Mouse (Mus musculus) forebrain, embryonic 13.5 days (tissue): Measurements from ENCODE around the gene Arhgap22. TPM values are rescaled to one million over a fixed set of nuclear protein-coding genes. Genes with fewer than 3 reads are reported as not detected.

Source experiments
- ATAC-seq: fragments of 200-750 bp; cut with Nextera tagmentation; 2 replicates; pipeline ENCODE4 v1.8.0; 2017
- H3K27ac ChIP-seq: fragments of 300-500 bp; sonication (generic); 2 replicates; pipeline ENCODE4 v1.5.1; 2015; ENCODE audit warnings: inconsistent platforms, mild to moderate bottlenecking, moderate library complexity
- H3K27me3 ChIP-seq: fragments of 300-500 bp; sonication (generic); 2 replicates; pipeline ENCODE4 v1.6.1; 2015; ENCODE audit warnings: mild to moderate bottlenecking, inconsistent platforms
- H3K36me3 ChIP-seq: fragments of 300-500 bp; sonication (generic); 2 replicates; pipeline ENCODE4 v1.6.1; 2015; ENCODE audit warnings: mild to moderate bottlenecking, inconsistent platforms; ENCODE audit not compliant: poor library complexity, severe bottlenecking
- H3K4me1 ChIP-seq: fragments of 300-500 bp; sonication (generic); 2 replicates; pipeline ENCODE4 v1.6.1; 2015; ENCODE audit warnings: inconsistent platforms
- H3K4me2 ChIP-seq: fragments of 300-500 bp; sonication (generic); 2 replicates; pipeline ENCODE4 v1.6.1; 2015; ENCODE audit warnings: inconsistent platforms, mild to moderate bottlenecking, moderate library complexity
- H3K4me3 ChIP-seq: fragments of 300-500 bp; sonication (generic); 2 replicates; pipeline ENCODE4 v1.5.1; 2015; ENCODE audit warnings: mild to moderate bottlenecking, inconsistent platforms
- H3K9ac ChIP-seq: fragments of 300-500 bp; sonication (generic); 2 replicates; pipeline ENCODE4 v1.6.1; 2015; ENCODE audit warnings: mild to moderate bottlenecking, inconsistent platforms
- H3K9me3 ChIP-seq: fragments of 300-500 bp; sonication (generic); replicated peaks from 2 replicates; pipeline ENCODE4 v1.6.1; 2016; ENCODE audit warnings: inconsistent platforms
- WGBS: fragments of 180-500 bp; shearing (Covaris S2); methylation state at CpG from one replicate; pipeline ENCODE4 v1.1.7; 2015; 5-methylcytosine and 5-hydroxymethylcytosine counted together
- polyA plus RNA-seq: library from polyadenylated mRNA; unstranded; fragments of >200 nt; fragmentation: Nextera tagmentation; extraction: Ambion mirVana; gene quantifications from 2 replicates; pipeline ENCODE4 v1.2.1, GENCODE M21; 2015

The Arhgap22 gene
- polyA plus RNA-seq, 1 experiment from 2014 or later: 1.1 TPM

- ATAC-seq: no peak
These were observed 34.9 kb downstream of the Arhgap22 start for GRCm38 (mm10) chr14:33248741-33249140.

GRCm38 (mm10) chr14:33250215-33250939 lies 36.6 kb downstream of the Arhgap22 start:
- Histone ChIP-seq H3K4me2 (peak overlapping the region; percentile 69), H3K36me3 (no peaks in the 10 kb centered on the region), H3K27me3 (peaks cover 13% of the 10 kb centered on the region), H3K9ac (peak overlapping the region; percentile 9), H3K4me3 (peak overlapping the region; percentile 32), H3K9me3 (no peaks in the 10 kb centered on the region), H3K27ac (no peak overlapping the region), H3K4me1 (peaks cover 14% of the 10 kb centered on the region; the same call in 1 of the 2 replicates)
- ATAC-seq: peak; percentile 53; the same call in 1 of the 2 replicates
- under 1% methylated on average over 30 of the region's 30 CpGs for WGBS

More at GRCm38 (mm10) chr14:33248741-33249140, 34.9 kb downstream of the Arhgap22 start:
- Histone ChIP-seq H3K36me3 (no peaks in the 10 kb centered on the region), H3K4me3 (no peak overlapping the region), H3K4me2 (no peak overlapping the region), H3K9me3 (no peaks in the 10 kb centered on the region), H3K9ac (no peak overlapping the region), H3K27me3 (peaks cover 13% of the 10 kb centered on the region), H3K4me1 (peaks cover 14% of the 10 kb centered on the region; the same call in 1 of the 2 replicates), H3K27ac (no peak overlapping the region)
- WGBS: 87% methylated on average over 5 of the region's 5 CpGs

- H3K9ac ChIP-seq: 0 out of 2 replicates have a peak overlapping the region, but pooled peaks have one; percentile 9
- peaks cover 14% of the 10 kb centered on the region; the same call in 1 of the 2 replicates for H3K4me1 ChIP-seq
- H3K27me3 ChIP-seq: peaks cover 13% of the 10 kb centered on the region
- no peak overlapping the region for H3K27ac ChIP-seq
- H3K4me3 ChIP-seq: peak overlapping the region; percentile 32
- H3K4me2 ChIP-seq: peak overlapping the region; percentile 69
- 14% methylated on average over 11 of the region's 13 CpGs for WGBS
- no peaks in the 10 kb centered on the region for H3K36me3 ChIP-seq
- H3K9me3 ChIP-seq: no peaks in the 10 kb centered on the region
- no peak for ATAC-seq
These were observed 37.3 kb downstream of the Arhgap22 start for GRCm38 (mm10) chr14:33250956-33251745.

- Histone ChIP-seq H3K4me1 (no peaks in the 10 kb centered on the region), H3K4me2 (no peak overlapping the region), H3K27ac (no peak overlapping the region), H3K4me3 (no peak overlapping the region), H3K9me3 (no peaks in the 10 kb centered on the region), H3K27me3 (no peaks in the 10 kb centered on the region), H3K36me3 (no peaks in the 10 kb centered on the region), H3K9ac (no peak overlapping the region)
- WGBS: 93% methylated on average over 5 of the region's 5 CpGs
- no peak for ATAC-seq
These were observed 44.4 kb downstream of the Arhgap22 start for GRCm38 (mm10) chr14:33258256-33258655.

- no peaks in the 10 kb centered on the region for H3K36me3 ChIP-seq
- no peak overlapping the region for H3K9ac ChIP-seq
- H3K27me3 ChIP-seq: no peaks in the 10 kb centered on the region
- H3K4me2 ChIP-seq: no peak overlapping the region
- ATAC-seq: no peak
- WGBS: 82% methylated on average over 6 of the region's 6 CpGs
- H3K9me3 ChIP-seq: no peaks in the 10 kb centered on the region
- H3K4me3 ChIP-seq: no peak overlapping the region
- H3K4me1 ChIP-seq: no peaks in the 10 kb centered on the region
- H3K27ac ChIP-seq: no peak overlapping the region
These were observed 46.3 kb downstream of the Arhgap22 start for GRCm38 (mm10) chr14:33260131-33260530.

GRCm38 (mm10) chr14:33264795-33265194 lies 51.0 kb downstream of the Arhgap22 start:
- 92% methylated on average over 13 of the region's 13 CpGs for WGBS
- Histone ChIP-seq H3K4me3 (no peak overlapping the region), H3K9ac (no peak overlapping the region), H3K4me1 (no peaks in the 10 kb centered on the region), H3K9me3 (peaks cover 9% of the 10 kb centered on the region; the same call in 1 of the 2 replicates), H3K27me3 (no peaks in the 10 kb centered on the region), H3K27ac (no peak overlapping the region), H3K4me2 (no peak overlapping the region), H3K36me3 (no peaks in the 10 kb centered on the region)
- ATAC-seq: no peak

GRCm38 (mm10) chr14:33276240-33276639 lies 62.4 kb downstream of the Arhgap22 start:
- no peak overlapping the region for H3K9ac ChIP-seq
- H3K4me1 ChIP-seq: no peaks in the 10 kb centered on the region
- no peak for ATAC-seq
- 92% methylated on average over 2 of the region's 2 CpGs for WGBS
- H3K4me2 ChIP-seq: no peak overlapping the region
- H3K9me3 ChIP-seq: no peaks in the 10 kb centered on the region
- H3K36me3 ChIP-seq: no peaks in the 10 kb centered on the region
- H3K27ac ChIP-seq: no peak overlapping the region
- H3K4me3 ChIP-seq: no peak overlapping the region
- H3K27me3 ChIP-seq: no peaks in the 10 kb centered on the region

- ATAC-seq: no peak
- no peaks in the 10 kb centered on the region for H3K27me3 ChIP-seq
These were observed 64.5 kb downstream of the Arhgap22 start for GRCm38 (mm10) chr14:33278374-33278773.

GRCm38 (mm10) chr14:33280921-33281320 lies 67.1 kb downstream of the Arhgap22 start:
- H3K4me3 ChIP-seq: no peak overlapping the region
- WGBS: 91% methylated on average over 2 of the region's 2 CpGs
- H3K9me3 ChIP-seq: no peaks in the 10 kb centered on the region
- H3K9ac ChIP-seq: no peak overlapping the region
- no peak overlapping the region for H3K4me2 ChIP-seq
- no peak overlapping the region for H3K27ac ChIP-seq
- H3K36me3 ChIP-seq: no peaks in the 10 kb centered on the region
- H3K27me3 ChIP-seq: no peaks in the 10 kb centered on the region
- no peak for ATAC-seq
- no peaks in the 10 kb centered on the region for H3K4me1 ChIP-seq

More at GRCm38 (mm10) chr14:33278374-33278773, 64.5 kb downstream of the Arhgap22 start:
- Histone ChIP-seq H3K4me1 (no peaks in the 10 kb centered on the region), H3K4me3 (no peak overlapping the region), H3K4me2 (no peak overlapping the region), H3K36me3 (no peaks in the 10 kb centered on the region), H3K9me3 (no peaks in the 10 kb centered on the region), H3K27ac (no peak overlapping the region), H3K9ac (no peak overlapping the region)
- WGBS: 68% methylated on average over 2 of the region's 2 CpGs

GRCm38 (mm10) chr14:33282447-33282846 lies 68.6 kb downstream of the Arhgap22 start:
- no peak overlapping the region for H3K4me3 ChIP-seq
- no peak overlapping the region for H3K4me2 ChIP-seq
- H3K4me1 ChIP-seq: no peaks in the 10 kb centered on the region
- WGBS: 86% methylated on average over 4 of the region's 4 CpGs
- H3K27me3 ChIP-seq: no peaks in the 10 kb centered on the region
- H3K27ac ChIP-seq: no peak overlapping the region
- no peak overlapping the region for H3K9ac ChIP-seq
- H3K36me3 ChIP-seq: no peaks in the 10 kb centered on the region
- no peak for ATAC-seq
- no peaks in the 10 kb centered on the region for H3K9me3 ChIP-seq

GRCm38 (mm10) chr14:33287920-33288319 lies 74.1 kb downstream of the Arhgap22 start:
- H3K4me2 ChIP-seq: no peak overlapping the region
- no peaks in the 10 kb centered on the region for H3K9me3 ChIP-seq
- ATAC-seq: no peak
- H3K27me3 ChIP-seq: no peaks in the 10 kb centered on the region
- no peaks in the 10 kb centered on the region for H3K36me3 ChIP-seq
- no peak overlapping the region for H3K27ac ChIP-seq
- no peak overlapping the region for H3K4me3 ChIP-seq
- 70% methylated on average over 4 of the region's 4 CpGs for WGBS
- H3K4me1 ChIP-seq: no peaks in the 10 kb centered on the region
- H3K9ac ChIP-seq: no peak overlapping the region

GRCm38 (mm10) chr14:33290038-33290437 lies 76.2 kb downstream of the Arhgap22 start:
- WGBS: 89% methylated on average over 9 of the region's 9 CpGs
- no peak overlapping the region for H3K27ac ChIP-seq
- ATAC-seq: no peak
- no peaks in the 10 kb centered on the region for H3K27me3 ChIP-seq
- H3K4me2 ChIP-seq: no peak overlapping the region
- no peaks in the 10 kb centered on the region for H3K4me1 ChIP-seq
- H3K4me3 ChIP-seq: no peak overlapping the region
- H3K36me3 ChIP-seq: no peaks in the 10 kb centered on the region
- H3K9me3 ChIP-seq: no peaks in the 10 kb centered on the region
- H3K9ac ChIP-seq: no peak overlapping the region
